Mouse (Mus musculus) WW6 (cell line): Measurements from ENCODE around the gene Numa1.
A peak's percentile ranks its signal among the peaks of the same experiment; 100 is the strongest.
"Not testable (repeated sequence)": the region's sequence is repeated elsewhere in the genome, so short reads cannot be mapped to it uniquely, and the experiment has no call there.

Source experiments
- DNase-seq: peaks from one replicate; pipeline ENCODE4 v3.0.0-alpha.2; 2013; ENCODE audit warnings: low read depth, low spot score

The Numa1 gene

DNA sequence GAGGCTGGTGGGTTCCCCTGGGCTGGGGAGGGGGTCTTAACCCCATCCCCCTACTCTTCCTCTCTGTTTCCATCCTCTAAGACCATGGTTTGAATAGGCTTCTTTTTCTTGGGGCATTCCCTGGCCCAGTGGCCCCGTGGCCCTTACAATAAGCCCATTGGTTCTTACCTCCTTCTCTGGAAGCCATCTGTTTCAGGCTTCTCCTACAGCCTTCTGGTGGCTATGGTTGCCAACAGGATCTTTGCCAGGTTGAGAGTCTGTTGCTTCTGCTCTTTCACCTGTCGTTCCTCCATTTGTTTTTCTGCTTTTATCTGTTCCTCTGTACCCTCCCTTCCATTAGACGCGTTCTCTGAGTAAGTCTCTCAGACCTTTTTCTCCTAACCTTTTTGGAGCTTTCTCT, 3.7 kb downstream of the Numa1 start:
- DNase-seq = no peak

DNA sequence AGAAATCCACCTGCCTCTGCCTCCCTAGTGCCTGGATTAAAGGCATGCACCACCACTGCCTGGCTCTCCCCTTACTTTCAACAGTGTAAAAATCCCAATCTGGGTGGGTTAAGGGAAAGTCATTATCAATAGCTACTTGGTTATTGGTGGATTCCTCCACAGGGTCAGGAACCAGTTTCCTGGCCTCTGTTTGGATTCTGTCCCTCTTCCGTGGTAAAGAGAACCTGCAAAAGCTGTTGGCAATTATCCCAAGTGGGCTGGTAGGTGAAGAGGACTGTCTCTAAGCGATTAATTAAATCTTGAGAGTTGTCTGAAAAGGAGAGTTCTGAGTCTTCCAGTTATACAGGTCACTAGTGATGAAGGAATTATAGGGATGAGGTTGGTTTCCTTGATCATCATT, 4.4 kb downstream of the Numa1 start:
- DNase-seq = no peak

DNA sequence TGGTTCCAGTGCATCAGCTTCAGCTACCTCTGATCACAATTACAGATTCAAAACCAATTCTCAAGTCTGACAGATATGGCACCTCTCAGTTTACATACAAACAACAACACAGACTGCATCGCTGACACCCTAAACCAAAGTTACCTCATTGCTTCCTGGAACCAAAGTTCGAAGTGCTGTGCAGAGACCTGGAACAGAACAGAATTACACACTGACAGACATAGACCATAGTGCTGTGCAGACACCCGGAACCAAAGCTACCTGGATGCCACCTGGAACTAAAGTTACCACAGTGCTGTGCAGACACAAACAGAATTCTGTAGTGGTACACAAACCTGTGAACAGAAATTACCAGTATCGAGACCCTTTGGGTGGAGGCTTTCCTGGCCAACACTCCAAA, 5.8 kb downstream of the Numa1 start:
- DNase-seq = no peak

DNA sequence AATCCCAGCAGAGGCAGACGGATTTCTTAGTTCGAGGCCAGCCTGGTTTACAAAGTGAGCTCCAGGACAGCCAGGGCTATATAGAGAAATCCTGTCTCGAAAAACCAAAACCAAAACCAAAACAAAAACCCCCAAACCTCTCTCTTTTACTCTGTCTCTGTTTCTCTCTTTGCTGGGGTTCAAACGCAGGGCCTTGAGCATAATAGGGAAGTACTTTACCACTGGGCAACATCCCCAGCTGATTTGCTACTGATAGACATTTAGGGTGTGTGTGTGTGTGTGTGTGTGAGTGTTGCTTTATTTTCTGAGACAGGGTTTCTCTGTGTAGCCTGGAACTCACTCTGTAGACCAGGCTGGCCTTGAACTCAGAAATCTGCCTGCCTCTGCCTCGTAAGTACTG, 15.1 kb downstream of the Numa1 start:
- DNase-seq = not testable (repeated sequence)

DNA sequence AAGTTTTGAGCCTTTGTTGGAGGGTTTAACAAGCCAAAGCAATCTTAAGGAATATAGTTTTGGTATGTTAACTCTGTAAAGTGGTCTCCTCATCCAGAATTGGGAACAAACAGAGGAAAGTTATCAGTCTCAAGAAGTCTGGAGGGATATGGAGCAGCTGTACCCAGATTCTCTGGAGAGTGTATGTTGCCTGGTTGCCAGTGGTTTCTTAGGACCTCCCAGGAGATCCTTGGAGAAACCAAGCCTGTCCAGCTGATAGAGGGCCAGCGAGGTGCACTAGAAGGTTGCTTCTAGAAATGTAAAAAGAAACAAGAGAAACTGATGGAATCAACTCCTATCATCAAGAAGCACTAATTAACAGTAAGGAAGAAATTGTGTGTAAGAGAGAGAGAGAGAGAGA, 17.7 kb downstream of the Numa1 start:
- no peak for DNase-seq

DNA sequence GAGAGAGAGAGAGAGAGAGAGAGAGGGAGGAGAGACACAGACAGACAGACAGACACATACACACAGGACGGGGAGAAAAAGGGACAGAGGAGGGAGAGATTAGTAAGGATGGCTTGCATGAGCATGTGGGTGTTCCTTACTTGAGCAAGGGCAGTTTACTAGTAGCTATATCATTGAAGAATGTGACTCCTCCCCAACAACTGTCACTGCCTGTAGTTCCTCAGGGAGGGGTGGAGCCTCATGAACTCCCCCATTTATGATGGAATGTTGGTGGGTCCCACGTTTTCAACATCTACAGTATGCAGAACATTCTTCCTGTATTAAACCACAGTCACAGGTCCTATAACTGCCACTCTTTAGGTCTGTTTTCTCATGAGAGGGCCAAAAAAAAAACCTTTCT, 18.2 kb downstream of the Numa1 start:
- DNase-seq = no peak

DNA sequence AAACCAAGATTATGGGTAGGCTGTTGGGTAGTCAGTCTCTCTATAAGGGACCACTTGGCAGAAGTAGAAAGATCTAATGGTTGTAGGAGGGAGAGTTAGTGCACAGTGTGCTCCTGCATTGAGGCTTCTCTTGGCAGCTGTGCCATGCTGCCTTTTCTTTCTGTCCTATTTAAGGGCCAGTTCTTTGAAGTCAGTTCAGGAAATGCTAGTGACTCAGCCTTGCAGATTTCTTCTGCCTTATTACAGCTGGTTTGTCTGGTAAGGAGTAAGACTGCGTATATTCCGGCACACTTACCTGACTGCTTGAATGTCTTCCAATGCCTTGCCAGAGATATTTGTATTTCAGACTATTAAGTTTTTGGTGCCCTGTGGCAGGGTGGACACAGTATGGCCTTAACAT, 20.3 kb downstream of the Numa1 start:
- no peak for DNase-seq

DNA sequence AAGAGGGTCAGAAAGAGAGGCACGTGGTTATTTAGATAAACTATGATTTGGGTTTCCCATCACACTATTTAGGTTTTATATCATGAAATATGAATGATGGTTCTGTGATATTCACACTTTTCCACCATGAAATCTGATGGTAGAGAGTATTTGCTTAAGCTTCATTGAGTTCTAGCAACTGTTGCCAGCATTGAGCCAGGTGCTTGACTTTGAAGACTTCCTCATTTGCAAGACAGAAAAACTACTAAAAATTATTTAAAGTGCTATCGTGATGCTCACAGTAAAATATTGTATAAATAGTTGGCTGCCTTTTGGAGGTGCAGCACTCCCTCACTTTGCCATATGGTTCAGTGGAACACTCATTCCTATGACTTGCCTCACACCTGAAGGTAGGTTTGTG, 21.4 kb downstream of the Numa1 start:
- no peak for DNase-seq

DNA sequence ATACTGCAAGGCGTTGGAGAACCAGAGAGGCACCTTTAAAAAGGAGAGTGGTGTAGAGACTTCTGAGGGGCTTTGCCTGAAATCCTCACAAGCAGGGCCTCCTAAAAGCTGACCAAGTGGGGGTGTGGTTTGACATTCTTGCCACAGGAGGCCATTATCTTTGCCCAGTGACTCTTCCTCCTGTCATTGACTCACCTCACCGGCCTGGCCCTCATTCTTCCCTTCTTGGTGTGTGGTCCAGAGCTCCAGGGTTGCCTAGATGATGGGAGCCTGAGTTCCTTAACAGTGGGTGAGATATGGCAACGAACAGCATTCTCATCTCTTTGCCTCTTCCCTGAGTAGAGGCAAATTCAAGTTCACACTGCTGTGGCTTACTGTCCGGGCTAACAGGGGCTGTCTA, 22.0 kb downstream of the Numa1 start:
- no peak for DNase-seq

DNA sequence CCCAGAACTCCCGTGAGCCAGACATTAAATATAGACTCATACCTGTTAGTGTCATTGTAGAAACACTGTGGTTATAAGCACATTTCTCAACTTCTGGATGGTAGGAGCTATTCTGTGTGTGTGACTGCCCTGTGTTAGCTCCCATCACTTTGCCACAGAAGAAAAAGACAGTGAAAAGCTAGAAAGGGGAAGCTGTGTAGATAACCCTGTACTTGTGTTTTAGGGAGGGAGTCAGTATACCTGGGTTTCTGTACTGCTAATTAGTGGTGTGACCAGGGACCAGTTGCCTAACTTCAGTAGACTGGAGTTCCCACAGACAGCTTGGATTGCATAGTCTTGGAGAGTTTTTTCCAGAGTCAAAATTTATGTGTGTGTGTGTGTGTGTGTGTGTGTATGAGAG, 22.6 kb downstream of the Numa1 start:
- no peak for DNase-seq

DNA sequence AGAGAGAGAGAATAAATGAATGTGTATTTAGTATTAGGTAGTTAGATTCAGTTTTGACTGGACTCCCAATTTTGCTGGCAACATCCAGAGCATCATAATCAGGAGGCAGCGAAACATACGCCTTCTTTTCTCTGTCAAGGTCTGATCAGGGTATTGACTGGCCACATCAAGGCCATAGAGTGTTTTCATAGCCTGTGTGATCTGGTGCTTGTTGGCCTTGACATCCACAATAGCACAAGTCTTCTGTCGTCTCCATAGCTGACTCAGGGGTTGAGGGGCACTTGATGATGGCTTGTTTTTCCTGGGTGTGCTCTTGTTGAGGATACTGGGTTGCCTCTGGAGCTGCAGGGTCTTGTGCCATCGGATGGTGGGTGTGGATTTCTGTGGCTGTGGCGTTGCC, 23.0 kb downstream of the Numa1 start:
- no peak for DNase-seq

DNA sequence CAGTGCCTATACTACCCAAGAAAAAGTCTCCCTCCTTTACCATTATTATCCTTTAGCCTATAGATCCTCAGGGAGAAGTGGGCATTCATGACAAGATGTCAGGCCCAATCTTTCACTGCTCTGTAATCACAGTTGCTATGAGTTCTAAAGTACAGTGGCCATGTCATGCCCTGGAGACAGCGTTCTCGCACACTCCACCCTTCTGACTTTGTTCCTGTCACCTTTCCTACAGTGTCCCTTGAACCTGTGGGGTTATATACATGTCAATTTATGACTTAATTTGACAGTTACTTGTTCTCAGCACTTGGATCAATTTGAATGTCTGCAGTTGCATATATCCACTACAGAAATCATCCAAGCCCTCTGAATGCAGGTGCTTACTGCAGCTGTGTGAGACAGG, 28.9 kb downstream of the Numa1 start:
- no peak for DNase-seq

DNA sequence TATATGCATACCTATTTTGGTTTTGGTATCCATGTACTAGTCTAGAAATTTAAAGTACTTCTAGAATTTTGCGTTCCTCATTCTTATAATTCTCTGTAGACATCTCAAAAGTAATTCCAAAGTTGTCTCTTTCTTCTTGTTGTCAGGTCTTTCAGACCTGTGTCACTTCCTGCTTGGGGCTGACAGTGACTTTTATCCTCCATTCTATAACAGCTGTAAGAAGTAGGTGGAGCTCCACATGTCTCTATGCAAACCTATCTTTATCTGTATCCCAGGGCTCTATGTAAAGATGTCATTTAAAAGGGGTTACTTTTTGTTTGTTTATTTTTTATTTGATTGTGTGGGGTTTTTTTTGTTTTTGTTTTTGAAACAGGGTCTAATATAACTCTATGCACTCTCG, 29.7 kb downstream of the Numa1 start:
- no peak for DNase-seq

DNA sequence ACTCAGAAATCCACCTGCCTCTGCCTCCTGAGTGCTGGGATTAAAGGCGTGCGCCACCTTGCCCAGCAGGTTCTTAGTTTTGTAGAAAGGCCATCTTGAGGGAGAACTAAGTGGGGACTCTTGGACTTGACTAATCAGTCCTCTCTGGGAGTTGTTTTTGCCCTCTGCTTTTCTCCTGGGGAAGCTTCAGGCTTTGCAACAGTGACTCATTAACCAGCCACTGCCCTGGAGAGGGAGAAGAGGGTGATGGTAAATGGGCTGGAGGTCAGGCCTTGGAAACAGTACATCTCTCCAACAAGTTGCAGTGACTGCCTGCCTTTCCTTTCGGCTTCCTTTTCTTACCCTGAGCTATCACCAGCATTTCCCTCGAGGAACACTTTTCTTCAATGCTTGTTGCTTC, 30.6 kb downstream of the Numa1 start:
- no peak for DNase-seq

DNA sequence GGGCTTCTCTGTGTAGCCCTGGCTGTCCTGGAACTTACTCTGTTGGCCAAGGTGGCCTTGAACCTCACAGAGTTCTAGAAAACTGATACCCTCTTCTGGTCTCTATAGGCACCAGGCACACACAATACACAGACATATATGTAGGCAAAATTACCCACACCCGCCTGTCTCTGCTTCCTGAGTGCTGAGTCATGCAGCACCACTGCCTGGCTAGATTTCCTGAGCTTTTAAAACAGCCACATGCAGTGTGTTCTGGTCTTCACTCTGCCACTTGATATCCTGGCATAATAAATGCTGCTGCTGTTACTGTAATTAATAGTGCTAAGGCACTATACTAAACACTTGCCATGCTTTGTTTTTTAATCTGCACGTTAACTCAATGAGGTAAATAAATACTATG, 31.7 kb downstream of the Numa1 start:
- DNase-seq = no peak

DNA sequence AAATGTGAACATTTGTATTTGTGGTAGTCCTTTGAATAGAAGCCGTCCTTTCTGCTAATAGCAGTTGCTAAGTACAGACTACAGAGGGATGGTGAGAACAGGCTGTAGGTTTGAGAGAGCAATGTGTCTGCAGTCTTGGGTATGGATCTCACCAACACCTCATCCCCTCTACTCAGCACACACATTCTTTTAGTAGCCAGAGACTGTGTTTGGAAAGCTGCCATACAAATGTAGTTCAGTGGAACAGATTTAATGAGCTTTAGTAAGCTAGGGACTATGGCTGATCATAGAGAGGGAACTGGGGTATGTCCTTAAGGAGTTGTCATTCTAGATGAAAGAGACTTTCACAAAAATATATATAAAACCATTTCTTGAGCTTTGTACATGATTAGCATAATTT, 33.3 kb downstream of the Numa1 start:
- no peak for DNase-seq

DNA sequence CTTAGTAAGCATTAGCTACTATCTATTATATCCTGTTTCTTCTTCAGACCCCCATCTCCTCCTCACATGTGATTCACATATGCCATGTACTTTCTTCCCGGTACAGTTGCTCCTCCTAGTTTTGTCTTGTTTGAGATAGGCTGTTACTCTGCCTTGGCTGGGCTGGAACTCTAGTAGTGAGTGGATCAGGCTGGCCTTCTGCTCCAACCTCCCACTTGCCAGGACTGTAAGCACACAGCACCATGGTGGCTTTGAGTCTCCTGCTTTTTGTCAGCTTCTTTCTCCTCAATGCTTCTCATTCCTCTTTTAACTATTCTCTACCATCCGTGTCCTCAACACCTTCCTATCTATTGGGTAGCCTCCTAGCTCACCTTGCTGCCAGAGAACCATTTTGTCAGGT, 34.8 kb downstream of the Numa1 start:
- no peak for DNase-seq

DNA sequence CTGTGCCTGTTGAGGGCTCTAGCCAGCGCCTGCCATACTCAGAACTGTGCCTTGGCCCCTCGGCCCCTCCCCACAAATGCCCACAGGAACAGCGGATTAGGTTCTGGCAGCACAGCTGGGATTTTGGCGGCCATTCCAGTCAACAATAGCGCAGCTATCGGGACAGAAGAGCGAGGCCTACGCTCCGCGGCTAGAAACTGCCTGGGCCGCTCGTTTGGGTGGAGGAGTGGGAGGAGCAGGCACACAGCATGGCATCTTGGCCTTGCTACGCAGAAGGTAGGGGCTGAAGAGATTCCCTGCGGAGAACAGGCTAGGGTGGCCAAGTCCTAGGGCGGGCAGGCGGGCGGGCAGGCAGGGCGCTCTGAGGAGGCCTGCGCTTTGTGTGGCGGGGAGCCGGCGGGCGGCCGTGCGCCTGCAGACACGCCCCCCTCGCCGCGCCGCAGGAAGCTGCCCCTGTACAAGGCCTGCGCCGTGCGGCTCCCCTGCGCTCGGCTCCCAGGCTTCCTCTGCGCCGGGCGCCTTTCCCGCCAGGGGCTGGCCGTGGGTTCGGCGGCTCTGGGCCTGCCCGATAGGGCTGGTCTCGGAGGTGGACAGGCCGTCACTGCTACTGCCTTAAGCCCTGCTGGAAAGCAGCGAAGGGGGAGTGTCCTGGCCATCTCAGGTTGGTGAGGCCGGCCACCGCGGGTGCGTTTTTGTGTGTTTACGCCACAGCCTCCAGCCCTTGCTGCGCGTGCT, 36.0 kb downstream of the Numa1 start:
- DNase-seq = peak; percentile 47

DNA sequence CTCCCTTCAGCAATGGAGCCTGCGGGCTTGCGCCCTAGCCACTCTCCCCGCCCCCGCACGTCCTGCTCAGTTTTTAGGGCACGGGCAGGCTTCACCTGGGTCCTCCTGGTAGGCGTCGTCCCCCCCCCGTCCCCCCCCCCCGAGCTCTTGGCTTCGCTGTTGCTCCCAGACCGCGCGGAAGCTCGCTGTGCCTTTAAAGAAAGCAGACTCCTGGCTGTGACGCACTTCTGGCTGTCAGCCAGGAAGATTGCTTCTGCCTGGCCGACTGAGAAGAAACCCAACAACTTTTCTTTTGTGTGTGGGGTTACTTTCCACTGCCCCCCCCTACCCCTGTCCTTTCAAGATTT, 36.5 kb downstream of the Numa1 start:
- DNase-seq = no peak

DNA sequence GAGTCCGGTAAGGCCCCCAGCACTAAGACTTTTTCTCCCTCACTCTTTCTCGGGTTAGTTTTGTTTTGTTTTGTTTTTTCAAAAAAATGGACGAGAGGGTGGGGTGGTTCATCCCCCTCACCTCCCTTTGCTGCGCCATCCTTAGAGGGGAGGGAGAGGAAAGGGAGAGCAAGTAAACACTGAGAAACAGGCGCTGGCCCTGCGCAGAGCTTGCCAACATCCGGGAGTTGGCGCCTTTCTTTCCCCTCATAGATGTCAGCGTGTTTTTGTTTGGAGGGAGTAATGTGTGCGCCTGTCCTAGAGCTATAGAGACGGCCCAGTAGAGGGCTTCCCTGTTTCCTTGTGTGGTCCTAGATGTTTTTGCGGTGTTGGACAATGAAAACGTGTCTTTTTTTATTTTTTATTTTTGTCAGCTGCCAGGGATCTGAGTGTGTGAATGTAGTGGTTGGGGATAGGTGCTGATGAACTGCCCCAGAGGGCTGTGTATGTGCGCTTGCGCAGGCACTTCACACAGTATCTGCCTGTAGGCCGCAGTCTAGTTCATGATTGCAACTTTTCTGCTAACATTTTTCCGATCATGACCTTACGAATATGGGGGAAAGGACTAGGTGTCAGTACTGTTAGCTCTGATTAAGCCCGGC, 37.0 kb downstream of the Numa1 start:
- no peak for DNase-seq

DNA sequence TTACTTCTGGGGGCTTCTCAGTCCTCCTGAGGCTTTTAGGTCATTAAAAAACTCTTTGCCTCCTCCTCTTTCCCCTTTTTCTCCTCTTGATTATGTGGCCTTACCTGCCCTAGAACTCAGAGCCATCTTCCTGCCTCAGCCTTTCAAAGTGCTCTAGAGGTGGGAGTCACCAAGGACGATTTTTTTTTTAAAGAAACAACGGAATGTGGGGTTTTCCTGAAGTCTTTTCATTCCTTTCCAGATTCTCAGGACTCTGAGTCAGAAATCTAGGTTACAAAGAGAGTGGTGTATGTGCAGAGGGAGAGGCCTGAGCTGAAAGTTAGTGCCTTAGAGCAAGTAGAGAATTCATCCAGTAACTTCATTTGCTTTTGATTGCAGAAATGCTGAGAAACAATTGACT, 37.8 kb downstream of the Numa1 start:
- DNase-seq = no peak

DNA sequence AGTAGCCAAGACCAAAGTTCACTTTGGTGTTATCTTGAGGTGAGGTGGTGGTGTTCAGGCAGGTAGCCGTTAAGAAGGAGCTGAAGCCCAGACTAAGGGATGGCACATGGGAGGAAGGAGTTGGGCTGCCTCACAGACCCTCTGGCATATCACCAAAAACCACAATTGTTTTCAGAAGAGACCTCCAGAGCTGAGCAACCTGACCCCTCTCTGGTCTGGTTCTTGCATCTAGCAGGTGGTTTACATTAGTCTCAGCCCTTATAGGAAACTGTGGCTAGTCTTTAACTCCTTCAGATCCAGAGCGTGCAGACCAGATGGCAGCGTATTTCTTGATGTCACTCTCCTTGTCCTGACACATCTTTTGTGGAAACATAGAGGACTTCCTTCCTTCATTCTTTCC, 39.8 kb downstream of the Numa1 start:
- no peak for DNase-seq

DNA sequence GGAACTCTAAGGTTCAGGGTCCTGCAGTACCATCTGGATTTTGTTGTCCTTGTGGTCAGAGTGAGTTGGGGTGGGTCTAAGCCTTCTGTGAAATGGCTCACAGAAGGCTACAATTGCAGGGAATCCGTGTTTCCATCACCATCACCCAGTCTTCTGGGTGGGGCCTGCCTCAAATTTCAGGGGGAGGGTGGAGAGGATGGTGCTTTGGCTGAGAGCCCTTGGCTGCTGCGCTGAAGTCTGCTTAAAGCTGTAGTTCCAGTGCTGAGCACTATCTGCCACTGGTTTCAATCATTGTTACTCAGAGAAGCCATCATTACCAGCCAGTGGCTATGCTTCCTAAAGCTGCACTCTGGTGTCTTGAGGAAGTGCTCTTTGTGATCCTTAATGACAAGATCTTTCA, 40.6 kb downstream of the Numa1 start:
- DNase-seq = no peak

DNA sequence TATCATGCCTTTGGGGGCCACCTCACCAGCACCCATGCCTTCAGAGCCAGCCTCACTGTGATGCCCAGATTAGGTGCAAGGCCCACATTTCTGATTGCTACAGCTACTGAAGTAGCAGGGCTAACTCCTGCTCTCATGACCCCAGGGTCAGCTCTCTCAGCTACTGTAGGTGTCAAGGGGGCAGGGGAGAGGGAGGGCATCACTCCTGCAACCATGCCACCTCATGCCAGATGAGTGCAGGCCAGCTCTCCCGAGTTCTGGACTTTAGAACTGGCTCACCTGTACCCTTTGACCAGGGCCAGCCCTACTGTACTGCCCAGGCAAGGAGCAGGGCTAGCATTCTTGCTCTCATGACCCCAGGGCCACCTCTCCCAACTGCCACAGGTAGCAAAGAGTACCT, 48.8 kb downstream of the Numa1 start:
- DNase-seq = no peak
